Mouse (Mus musculus) left cerebral cortex, adult 18-20 months (tissue): Measurements from ENCODE around the gene Fryl. TPM values are rescaled to one million over a fixed set of nuclear protein-coding genes. Genes with fewer than 3 reads are reported as not detected.
A peak's percentile ranks its signal among the peaks of the same experiment; 100 is the strongest.
"Not testable (repeated sequence)": the region's sequence is repeated elsewhere in the genome, so short reads cannot be mapped to it uniquely, and the experiment has no call there.

Experiments
- DNase-seq, 2 experiments: peaks; one replicate each; pipeline ENCODE4 v3.0.0; 2021 to 2022; ENCODE audit warnings: low spot score in 2 of 2, mixed read lengths in 1 of 2
- total RNA-seq, 2 experiments: library from RNA; stranded (reverse); gene quantifications; 2 replicates each; pipeline ENCODE4 v1.2.3; 2021

Gene Fryl
- total RNA-seq, 2 experiments from 2014 or later: 54.2 to 57.5 TPM

GRCm38 (mm10) chr5:73013611-73014287 lies 242.7 kb downstream of the Fryl start:
- DNase-seq: not testable (repeated sequence)

- not testable (repeated sequence) for DNase-seq
Measured at GRCm38 (mm10) chr5:73012884-73013610, 243.4 kb downstream of the Fryl start.

GRCm38 (mm10) chr5:73011806-73012205 lies 244.6 kb downstream of the Fryl start:
- DNase-seq: not testable (repeated sequence)

GRCm38 (mm10) chr5:73008230-73008629 lies 248.2 kb downstream of the Fryl start:
- DNase-seq: not testable (repeated sequence)

GRCm38 (mm10) chr5:73007582-73007959 lies 248.8 kb downstream of the Fryl start:
- no peak for DNase-seq

- no peak for DNase-seq
Measured at GRCm38 (mm10) chr5:73006784-73007581, 249.4 kb downstream of the Fryl start, which contains the start of gene Slc10a4. Gene Slc10a4 (plus strand): TSS chr5:73006883.

GRCm38 (mm10) chr5:73004046-73004445 lies 252.4 kb downstream of the Fryl start:
- DNase-seq: no peak

- DNase-seq: not testable (repeated sequence)
Measured at GRCm38 (mm10) chr5:72998546-72998945, 257.9 kb downstream of the Fryl start.

GRCm38 (mm10) chr5:72995379-72995778 lies 261.0 kb downstream of the Fryl start:
- no peak for DNase-seq

- DNase-seq: no peak
Measured at GRCm38 (mm10) chr5:72994928-72995327, 261.5 kb downstream of the Fryl start.

GRCm38 (mm10) chr5:72994424-72994823 lies 262.0 kb downstream of the Fryl start:
- DNase-seq: no peak

GRCm38 (mm10) chr5:72992474-72992873 lies 263.9 kb downstream of the Fryl start:
- no peak for DNase-seq

GRCm38 (mm10) chr5:72989756-72990155 lies 266.7 kb downstream of the Fryl start:
- no peak for DNase-seq

- no peak for DNase-seq
Measured at GRCm38 (mm10) chr5:72987786-72988185, 268.6 kb downstream of the Fryl start.

GRCm38 (mm10) chr5:72984091-72984490 lies 272.3 kb downstream of the Fryl start:
- DNase-seq: peak in 1 of 2 experiments; percentile 15

GRCm38 (mm10) chr5:72976539-72976938 lies 279.9 kb downstream of the Fryl start:
- DNase-seq: no peak

GRCm38 (mm10) chr5:72975996-72976395 lies 280.4 kb downstream of the Fryl start:
- no peak for DNase-seq

GRCm38 (mm10) chr5:72974602-72975001 lies 281.8 kb downstream of the Fryl start, which contains the start of gene Gm10135:
Gene Gm10135 (minus strand): TSS chr5:72974702.
- DNase-seq: no peak

GRCm38 (mm10) chr5:72972934-72973333 lies 283.5 kb downstream of the Fryl start:
- no peak for DNase-seq

GRCm38 (mm10) chr5:72972435-72972834 lies 284.0 kb downstream of the Fryl start:
- no peak for DNase-seq
